Mouse (Mus musculus) C3H10T1/2 (cell line): ENCODE measurements around the gene Gm527. TPM values are rescaled to one million over a fixed set of nuclear protein-coding genes. Genes with fewer than 3 reads are reported as not detected.

ENCODE experiments used
- polyA plus RNA-seq, 2 experiments: library from polyadenylated mRNA; unstranded; fragments of >200 nt; fragmentation: generic; extraction: Trizol; gene quantifications; one replicate each; pipeline ENCODE4 v1.2.1; 2012; ENCODE audit warnings: missing spikeins in 2 of 2

Gene Gm527
- 1 to 10 TPM in 1 of 2 experiments, under 1 TPM in 1; 0.73 to 1.8 TPM for polyA plus RNA-seq

GRCm38 (mm10) chr12:64917578-64918471 is at the start of gene Gm527:
TSS of gene Gm527 (plus strand) at chr12:64917906.

GRCm38 (mm10) chr12:64965124-64966026 is 47.7 kb downstream of the Gm527 start, which contains the start of the genes Klhl28 and Togaram1:
TSS of gene Klhl28 (minus strand) at chr12:64965534.
TSS of gene Togaram1 (plus strand) at chr12:64965804.

Other genes starting within 250 kb of the Gm527 start
- gene Klhl28, start 47.6 kb downstream of the Gm527 start, polyA plus RNA-seq = under 1 TPM; 0.05 to 0.60 TPM
- gene Togaram1, start 47.9 kb downstream of the Gm527 start, polyA plus RNA-seq = 1 to 10 TPM in 1 of 2 experiments, under 1 TPM in 1; 0.34 to 2.1 TPM
- 1 to 10 TPM in 1 of 2 experiments, under 1 TPM in 1; 0.21 to 2.5 TPM for gene Prpf39, start 118.4 kb downstream of the Gm527 start, polyA plus RNA-seq
- gene Fkbp3, start 156.1 kb downstream of the Gm527 start, polyA plus RNA-seq = 10 to 100 TPM in 1 of 2 experiments, 1 to 10 TPM in 1; 4.4 to 42.1 TPM
- under 1 TPM; 0.14 to 0.71 TPM for gene Fancm, start 157.7 kb downstream of the Gm527 start, polyA plus RNA-seq